Mouse (Mus musculus) spleen, adult 2 months (tissue): ENCODE results near the gene Chpf. TPM values are rescaled to one million over a fixed set of nuclear protein-coding genes. Genes with fewer than 3 reads are reported as not detected.

Source experiments
- DNase-seq, 2 experiments: peaks; one replicate each; pipeline versions ENCODE4 v3.0.0 to v3.0.0-alpha.2; 2012 to 2021; ENCODE audit warnings: low spot score in 2 of 2, low read depth in 1 of 2
- H3K27ac ChIP-seq: fragments of 200-500 bp; 2 replicates; pipeline ENCODE4 v1.5.1; 2012; ENCODE audit warnings: low read length, inconsistent platforms; ENCODE audit not compliant: insufficient read depth
- H3K27me3 ChIP-seq: fragments of 200-500 bp; 2 replicates; pipeline ENCODE4 v1.6.1; 2012; ENCODE audit warnings: mild to moderate bottlenecking, moderate library complexity, low read length, inconsistent platforms; ENCODE audit not compliant: control insufficient read depth, insufficient read depth
- H3K36me3 ChIP-seq: fragments of 200-500 bp; 2 replicates; pipeline ENCODE4 v1.6.1; 2012; ENCODE audit warnings: mild to moderate bottlenecking, low read length, inconsistent platforms; ENCODE audit not compliant: control insufficient read depth, insufficient read depth
- H3K4me1 ChIP-seq: fragments of 200-500 bp; 2 replicates; pipeline ENCODE4 v1.6.1; 2011; ENCODE audit warnings: inconsistent platforms; ENCODE audit not compliant: control insufficient read depth, insufficient read depth, insufficient read length
- H3K4me3 ChIP-seq: fragments of 200-500 bp; 2 replicates; pipeline ENCODE4 v1.5.1; 2011; ENCODE audit warnings: mild to moderate bottlenecking, inconsistent platforms; ENCODE audit not compliant: insufficient read depth, insufficient read length; ENCODE audit errors: extremely low read depth
- CTCF ChIP-seq: fragments of 200-500 bp; IDR thresholded peaks from 2 replicates; pipeline ENCODE4 v1.5.1; 2011; ENCODE audit warnings: mild to moderate bottlenecking, inconsistent platforms; ENCODE audit not compliant: insufficient read depth, insufficient read length, insufficient replicate concordance; ENCODE audit errors: extremely low read depth
- POLR2A ChIP-seq: fragments of 200-500 bp; IDR thresholded peaks from 2 replicates; pipeline ENCODE4 v1.6.1; 2011; ENCODE audit warnings: low read depth, low read length, inconsistent platforms
- WGBS: fragments of 180-500 bp; shearing (Covaris S2); methylation state at CpG from one replicate; pipeline ENCODE4 v1.1.7; 2018; 5-methylcytosine and 5-hydroxymethylcytosine counted together
- polyA plus RNA-seq: library from polyadenylated mRNA; depleted of rRNA; stranded (reverse); fragments of >200 nt; gene quantifications from 2 replicates; pipeline ENCODE4 v1.2.3, GENCODE M21; 2012

Gene Chpf
- polyA plus RNA-seq, 1 experiment: 30.4 TPM

DNA sequence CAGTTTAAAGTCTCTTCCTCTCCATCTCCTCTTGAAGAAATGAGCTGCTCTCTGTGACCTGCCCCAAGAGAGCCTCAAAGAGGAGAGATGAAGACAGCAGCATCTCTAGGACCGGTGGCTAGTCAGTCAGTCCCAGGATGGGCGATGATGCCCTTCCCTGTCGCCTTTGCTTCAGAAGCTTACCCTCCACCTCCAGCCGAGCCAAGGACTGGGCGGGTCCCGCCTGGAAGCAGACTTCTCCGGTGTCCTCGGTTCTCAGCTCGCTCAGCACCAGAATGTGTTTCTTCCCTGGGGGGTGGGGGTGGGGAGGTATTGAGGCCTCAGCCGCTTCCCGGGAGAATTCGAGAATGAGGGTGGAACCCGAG, 7.9 kb upstream of the Chpf start:
- Histone ChIP-seq H3K27ac (no peak overlapping the region), H3K4me3 (peak overlapping the region; percentile 52; the same call in 1 of the 2 replicates), H3K4me1 (peaks cover 3% of the 10 kb centered on the region; the same call in 1 of the 2 replicates), H3K27me3 (peaks cover 19% of the 10 kb centered on the region; the same call in 1 of the 2 replicates), H3K36me3 (no peaks in the 10 kb centered on the region)
- no peak for TF ChIP-seq CTCF
- no peak for TF ChIP-seq POLR2A
- DNase-seq: no peak
- 4% methylated on average over 13 of the region's 13 CpGs for WGBS

DNA sequence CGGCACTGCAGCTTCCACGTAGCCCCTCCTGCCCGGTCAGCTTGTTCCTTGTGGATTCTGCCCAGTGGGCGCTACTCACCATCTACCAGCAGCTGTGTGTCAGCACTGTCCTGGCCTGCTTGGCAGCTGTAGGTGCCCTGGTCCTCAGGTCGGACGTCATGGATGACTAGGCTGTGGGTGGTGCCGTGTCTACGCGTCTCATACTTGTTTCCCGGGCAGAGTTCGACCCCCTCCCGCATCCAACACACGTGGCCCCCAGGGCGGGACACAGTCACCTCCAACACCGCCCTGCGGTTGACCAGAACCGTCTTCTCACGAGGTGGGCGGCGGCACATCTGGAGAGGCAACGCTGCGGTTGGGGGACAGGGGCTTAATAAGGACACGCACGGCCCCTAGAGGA, 7.5 kb upstream of the Chpf start:
- H3K27ac ChIP-seq: no peak overlapping the region
- no peaks in the 10 kb centered on the region for H3K36me3 ChIP-seq
- no peak for DNase-seq
- H3K4me3 ChIP-seq: no peak overlapping the region
- TF ChIP-seq CTCF: no peak
- 9% methylated on average over 24 of the region's 24 CpGs for WGBS
- peaks cover 19% of the 10 kb centered on the region; the same call in 1 of the 2 replicates for H3K27me3 ChIP-seq
- H3K4me1 ChIP-seq: peaks cover 3% of the 10 kb centered on the region; the same call in 1 of the 2 replicates

DNA sequence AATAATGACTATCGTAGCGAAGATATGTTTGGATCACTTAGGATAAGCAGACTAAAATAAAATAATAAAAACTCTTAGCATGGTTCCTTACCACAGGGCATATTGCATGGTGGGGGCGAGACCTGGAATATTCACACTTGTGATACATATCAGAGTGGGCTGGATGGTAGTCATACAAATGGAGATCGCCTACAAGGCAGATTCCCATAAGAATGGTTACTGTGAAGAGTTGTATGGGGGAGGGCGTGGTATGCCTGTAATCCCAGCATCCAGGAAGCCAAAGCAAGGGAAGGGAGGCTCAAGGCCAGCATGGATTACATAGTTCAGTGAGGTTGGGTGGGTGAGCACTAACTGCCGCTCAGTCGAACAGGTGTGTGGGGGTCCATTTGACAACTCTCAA, 1.6 kb upstream of the Chpf start:
- Histone ChIP-seq H3K27ac (no peak overlapping the region), H3K4me3 (no peak overlapping the region)
- no peak for TF ChIP-seq CTCF
- TF ChIP-seq POLR2A: no peak

DNA sequence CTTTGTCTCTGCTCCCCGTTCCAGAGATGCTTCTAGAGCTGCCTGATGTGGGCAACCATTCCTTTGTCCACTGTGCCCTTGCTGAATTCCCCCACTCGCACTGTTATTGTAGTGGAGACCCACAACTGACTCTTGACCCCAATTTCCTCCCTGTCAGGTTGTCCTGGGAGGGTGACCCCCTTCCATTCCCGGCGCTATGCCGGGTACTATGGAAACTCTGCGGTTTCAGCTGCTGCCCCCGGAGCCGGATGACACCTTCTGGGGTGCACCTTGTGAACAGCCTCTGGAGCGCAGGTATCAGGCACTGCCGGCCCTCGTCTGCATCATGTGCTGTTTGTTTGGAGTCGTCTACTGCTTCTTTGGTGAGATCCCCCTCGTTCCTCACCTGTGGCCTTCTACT, 929 bp upstream of the Chpf start:
- no peak for DNase-seq
- TF ChIP-seq CTCF (no peak), POLR2A (no peak)
- peaks cover 11% of the 10 kb centered on the region for H3K36me3 ChIP-seq
- WGBS: 26% methylated on average over 13 of the region's 13 CpGs
- peaks cover 7% of the 10 kb centered on the region; the same call in 1 of the 2 replicates for H3K27me3 ChIP-seq
- peaks cover 19% of the 10 kb centered on the region for H3K4me1 ChIP-seq
- H3K4me3 ChIP-seq: no peak overlapping the region
- H3K27ac ChIP-seq: no peak overlapping the region

More for the DNA sequence above, 1.6 kb upstream of the Chpf start:
- peaks cover 8% of the 10 kb centered on the region; the same call in 1 of the 2 replicates for H3K27me3 ChIP-seq
- WGBS: 85% methylated on average over 7 of the region's 7 CpGs
- H3K36me3 ChIP-seq: peaks cover 4% of the 10 kb centered on the region; the same call in 1 of the 2 replicates
- DNase-seq: no peak
- peaks cover 19% of the 10 kb centered on the region for H3K4me1 ChIP-seq

DNA sequence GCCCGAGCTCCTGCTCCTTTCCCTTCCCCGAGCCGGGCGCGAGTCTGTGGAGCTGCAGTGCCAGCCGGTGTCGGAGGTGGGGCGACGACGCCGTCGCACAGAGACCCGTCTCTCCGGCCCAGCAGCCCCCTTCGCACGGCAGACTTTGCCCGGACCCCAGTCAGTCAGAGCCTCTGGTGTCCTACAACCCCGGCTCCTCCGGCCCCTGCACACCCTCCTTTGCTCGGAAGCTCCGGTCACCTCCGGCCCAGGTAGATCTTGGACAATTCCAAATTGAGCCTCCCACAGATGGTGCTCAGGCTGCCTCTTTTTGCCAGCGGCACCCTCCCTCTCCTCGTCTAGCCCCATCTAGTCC, 505 bp upstream of the Chpf start:
- Histone ChIP-seq H3K4me3 (peak overlapping the region; percentile 79), H3K27ac (no peak overlapping the region), H3K27me3 (peaks cover 4% of the 10 kb centered on the region; the same call in 1 of the 2 replicates), H3K36me3 (peaks cover 15% of the 10 kb centered on the region), H3K4me1 (peaks cover 19% of the 10 kb centered on the region)
- TF ChIP-seq CTCF (no peak), POLR2A (no peak)
- no peak for DNase-seq
- 5% methylated on average over 24 of the region's 24 CpGs for WGBS

DNA sequence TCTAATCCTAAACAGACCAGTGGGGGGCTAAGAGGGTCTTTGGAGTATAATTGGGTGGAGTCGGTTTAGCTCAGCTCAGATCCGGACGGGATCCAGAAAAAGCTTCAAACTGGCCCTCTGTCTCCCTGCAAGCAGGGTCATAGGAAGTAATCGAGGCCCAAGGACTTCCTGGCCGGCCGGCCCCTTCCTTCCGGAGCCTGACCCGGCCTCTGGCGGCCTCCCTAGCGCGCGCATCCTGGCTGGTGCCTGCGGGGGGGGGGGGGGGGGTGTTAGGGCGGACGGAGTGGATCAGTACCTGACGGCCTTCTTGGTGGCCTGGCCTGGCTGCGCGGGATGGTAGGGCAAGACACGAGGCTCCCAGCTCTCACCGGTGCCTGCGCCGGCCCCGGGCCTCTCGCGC, 610 bp downstream of the Chpf start:
- H3K27ac ChIP-seq: peak overlapping the region; percentile 84
- TF ChIP-seq CTCF (no peak), POLR2A (no peak)
- peak in 1 of 2 experiments; percentile 37 for DNase-seq
- WGBS: 1% methylated on average over 22 of the region's 25 CpGs
- peak overlapping the region; percentile 79 for H3K4me3 ChIP-seq
- H3K27me3 ChIP-seq: no peaks in the 10 kb centered on the region
- H3K4me1 ChIP-seq: peaks cover 19% of the 10 kb centered on the region
- peaks cover 16% of the 10 kb centered on the region for H3K36me3 ChIP-seq

DNA sequence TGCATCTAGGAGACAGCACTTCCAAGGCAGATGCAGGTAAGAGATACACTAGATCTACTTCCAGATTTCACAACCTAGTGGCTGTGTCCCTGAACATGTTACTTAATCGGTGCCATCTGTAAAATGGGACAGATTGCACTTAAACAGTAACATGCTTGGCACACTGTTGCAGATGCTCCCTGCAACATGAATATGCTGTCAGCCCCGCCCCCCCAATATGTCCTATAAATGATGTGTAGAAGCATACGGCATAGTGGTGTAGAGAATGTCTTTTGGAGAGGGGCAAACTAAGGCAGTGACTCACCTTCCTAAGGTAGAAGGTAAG, 1.2 kb downstream of the Chpf start:
- peaks cover 16% of the 10 kb centered on the region for H3K36me3 ChIP-seq
- no peak overlapping the region for H3K27ac ChIP-seq
- no peaks in the 10 kb centered on the region for H3K27me3 ChIP-seq
- no peak for DNase-seq
- no peak overlapping the region for H3K4me3 ChIP-seq
- 37% methylated on average over 3 of the region's 3 CpGs for WGBS
- TF ChIP-seq POLR2A (no peak), CTCF (no peak)
- H3K4me1 ChIP-seq: peaks cover 19% of the 10 kb centered on the region
